Mouse (Mus musculus) ovary, adult 2 months (tissue): ENCODE data around the gene Ccdc57. TPM values are rescaled to one million over a fixed set of nuclear protein-coding genes. Genes with fewer than 3 reads are reported as not detected.

Source experiments
- polyA plus RNA-seq: library from polyadenylated mRNA; depleted of rRNA; stranded (reverse); fragments of >200 nt; gene quantifications from 2 replicates; pipeline ENCODE4 v1.2.3, GENCODE M21; 2012; rRNA removed

The Ccdc57 gene
- polyA plus RNA-seq: 6.1 and 6.7 TPM in 2 replicates

DNA sequence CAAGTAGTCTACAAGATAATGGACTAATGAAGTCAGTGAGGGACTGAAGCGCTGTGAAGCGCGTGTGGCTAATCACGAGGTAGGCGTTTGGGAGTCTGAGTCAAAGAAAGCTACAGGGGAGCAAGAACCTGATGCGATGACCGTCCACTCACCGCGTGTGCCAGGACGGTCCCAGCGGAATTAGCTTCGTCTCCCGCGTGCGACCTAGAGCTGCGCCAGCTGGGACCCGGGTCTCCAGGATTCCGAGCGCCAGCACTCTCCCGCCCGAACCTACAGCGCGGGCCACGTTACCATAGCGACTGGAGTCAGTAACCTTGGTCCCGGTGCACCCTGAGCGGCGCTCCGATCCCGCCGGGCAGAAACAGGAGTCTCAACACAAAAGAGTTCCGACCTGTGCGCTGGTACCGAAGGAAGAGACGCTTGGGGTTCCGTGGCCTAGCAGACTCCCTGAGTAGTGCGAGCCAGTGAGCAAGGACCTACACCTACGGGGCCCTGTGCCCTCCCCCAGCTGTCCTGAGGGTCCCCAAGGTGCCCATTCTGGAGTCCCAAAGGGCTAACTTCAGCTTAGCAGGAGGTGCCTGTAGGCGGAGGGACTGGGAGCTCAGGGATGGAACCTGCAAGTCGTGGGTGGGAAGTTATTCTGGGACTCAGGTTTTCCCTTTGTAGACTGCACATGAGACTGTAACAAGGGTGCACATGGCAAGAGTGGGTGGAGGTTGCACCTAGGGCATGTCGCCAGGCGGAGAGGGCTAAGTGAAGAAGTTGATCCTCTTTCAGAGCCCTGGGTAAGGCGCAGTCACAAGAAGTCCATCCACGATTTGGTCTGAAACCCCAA is at the start of gene Ccdc57:
Gene Ccdc57 (minus strand): TSS at position 309 of the 835 bp plus-strand sequence.

DNA sequence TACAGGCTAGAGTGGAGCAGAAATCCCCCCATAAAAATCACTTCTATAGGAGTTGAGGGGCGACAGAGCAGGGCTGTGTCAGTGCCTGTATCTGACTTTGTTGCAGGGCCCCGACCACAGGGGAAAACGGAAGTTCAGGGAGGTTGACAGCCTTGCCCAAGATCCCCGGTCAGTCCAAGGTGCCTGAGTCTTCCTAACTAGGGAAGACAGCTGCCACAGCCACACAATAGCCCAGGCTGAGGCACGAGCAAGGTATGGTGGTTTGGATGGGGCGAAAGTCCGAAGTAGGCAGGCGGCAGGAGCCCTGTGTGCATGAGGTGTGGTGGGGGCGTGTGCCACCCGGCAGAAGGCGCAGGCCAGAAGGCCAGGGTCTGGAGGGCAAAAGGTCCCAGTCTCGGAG is 15.7 kb upstream of the Ccdc57 start, which contains the start of gene Slc16a3:
Gene Slc16a3 (plus strand): TSS at position 153 of the 400 bp plus-strand sequence.

DNA sequence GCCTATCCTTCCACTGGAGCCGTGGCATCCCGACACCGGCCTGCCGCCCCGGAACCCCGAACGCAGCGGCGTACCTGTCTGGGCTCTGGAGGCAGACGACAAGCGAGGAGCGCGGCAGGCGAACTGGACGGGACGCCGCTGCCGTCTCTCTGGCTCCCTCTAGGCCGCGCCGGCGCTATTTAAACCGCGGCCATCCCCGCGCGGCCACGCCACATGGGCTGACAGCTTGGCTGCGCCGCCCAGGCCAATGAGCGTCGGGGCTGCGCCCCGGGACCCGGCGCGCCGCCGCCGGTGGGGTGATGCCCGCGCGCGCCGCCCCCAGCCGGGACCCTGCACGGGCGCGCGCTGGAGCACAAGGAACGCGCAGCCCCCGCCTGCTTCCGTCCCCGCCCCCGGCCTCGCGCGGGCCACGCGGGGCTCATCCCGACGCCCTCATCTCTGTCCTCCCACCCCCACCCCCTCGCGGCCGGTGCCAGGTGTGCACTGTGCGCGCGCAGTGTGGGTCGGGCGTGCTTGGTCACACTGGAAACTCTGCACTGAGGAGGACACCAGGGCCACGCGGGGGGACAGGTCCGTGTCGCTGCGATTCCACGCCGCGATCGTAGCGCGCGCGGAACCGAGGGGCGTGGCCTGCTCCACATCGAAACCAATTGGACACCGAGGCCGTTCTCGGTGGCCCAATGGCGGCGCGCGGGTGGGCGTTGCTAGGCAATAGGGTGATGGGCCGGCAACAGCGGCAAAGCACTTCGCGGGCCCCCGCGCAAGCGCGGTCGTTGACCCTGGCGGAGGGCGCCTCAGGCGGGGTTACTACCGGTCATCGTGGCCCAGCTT is 108.5 kb downstream of the Ccdc57 start, which contains the start of gene Fasn:
Gene Fasn (minus strand): TSS at position 592 of the 831 bp plus-strand sequence.

DNA sequence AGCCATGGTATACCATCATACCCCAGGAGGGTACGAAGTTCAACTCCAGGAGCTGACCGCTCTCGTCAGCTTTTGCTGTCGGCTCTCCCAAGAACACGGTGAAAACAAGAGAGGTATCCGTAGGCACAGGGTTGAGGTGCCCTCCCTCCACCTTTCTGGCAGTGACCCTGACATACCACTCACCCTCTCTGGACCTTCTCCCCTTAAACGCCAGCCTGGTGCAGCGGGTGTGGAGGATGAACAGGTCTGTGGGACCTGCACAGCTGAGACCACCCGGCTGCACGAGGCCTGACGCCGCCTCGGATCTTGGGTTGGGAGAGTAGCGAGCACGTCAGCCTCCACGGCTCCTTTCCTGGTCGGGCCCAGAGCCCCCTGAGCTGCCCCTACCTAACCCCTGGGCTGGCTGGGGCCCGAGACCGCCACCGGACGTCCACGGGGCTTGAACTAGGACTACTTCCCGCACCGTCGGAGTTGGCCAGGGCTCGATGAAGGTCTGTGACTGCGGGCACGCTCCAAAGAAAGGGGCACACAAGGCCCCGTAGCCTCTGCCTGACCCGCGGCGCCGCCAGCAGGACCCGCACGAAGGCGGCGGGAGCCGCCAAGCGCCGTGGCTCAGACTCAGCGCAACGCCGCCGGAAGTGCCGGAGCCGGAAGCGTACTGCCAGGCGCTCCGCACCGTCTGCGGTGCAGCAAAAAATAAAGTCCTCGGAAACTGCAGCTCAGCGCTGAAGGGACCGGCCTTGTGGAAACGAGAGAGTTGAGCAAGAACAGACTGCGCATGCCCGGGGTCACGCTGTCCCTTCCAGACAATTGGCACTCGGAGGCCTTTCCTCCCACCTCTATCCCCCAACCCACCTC is 136.7 kb downstream of the Ccdc57 start, which contains the start of gene Dus1l:
Gene Dus1l (minus strand): TSS at position 648 of the 858 bp plus-strand sequence.

DNA sequence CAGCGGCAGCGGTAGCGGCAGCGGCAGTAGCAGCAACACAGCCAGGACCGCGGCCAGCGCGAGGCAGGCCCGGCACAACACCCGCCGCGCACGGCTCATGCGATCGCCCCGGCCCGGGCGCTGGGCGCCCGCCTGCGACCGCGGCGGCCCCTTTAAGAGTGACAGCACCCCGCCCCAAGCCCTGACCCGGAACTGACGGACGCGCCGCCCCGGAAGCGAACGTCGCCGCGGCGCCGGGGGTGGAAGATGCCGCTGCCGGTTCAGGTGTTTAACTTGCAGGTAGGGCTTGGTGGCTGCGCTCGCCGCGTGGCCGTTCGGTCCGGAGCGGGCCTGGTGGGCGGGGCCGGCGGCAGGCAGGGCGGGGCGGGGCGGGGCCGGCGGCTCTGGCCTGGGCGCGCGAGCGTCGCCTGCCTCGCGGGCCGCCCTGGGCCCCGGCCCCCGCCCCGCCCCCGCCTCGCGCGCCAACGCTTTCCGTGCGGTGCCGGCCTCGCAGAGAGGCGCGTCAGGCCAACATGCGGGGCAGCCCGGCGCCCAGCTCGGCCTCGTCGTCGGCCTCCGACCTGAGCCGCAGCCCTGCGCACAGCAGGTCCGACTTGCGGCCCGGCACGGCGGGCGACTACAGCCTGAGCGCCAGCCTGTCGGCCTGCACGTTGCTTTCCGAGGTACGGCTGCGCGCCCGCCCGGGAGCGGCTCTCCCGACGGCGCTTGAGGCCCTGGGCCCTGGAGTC is 148.4 kb downstream of the Ccdc57 start, which contains the start of the genes Rfng and Gps1:
Gene Rfng (minus strand): TSS at position 144 of the 728 bp plus-strand sequence.
Gene Gps1 (plus strand): TSS at position 209 of the 728 bp plus-strand sequence.

Other genes with a start within 250 kb of the Ccdc57 start
- 57.2 and 79.0 TPM in 2 replicates for gene Cenpx, start 219.1 kb downstream of the Ccdc57 start, polyA plus RNA-seq
- gene Lrrc45, start 218.9 kb downstream of the Ccdc57 start, polyA plus RNA-seq: 97.4 and 99.6 TPM in 2 replicates
- gene Rac3, start 211.4 kb downstream of the Ccdc57 start, polyA plus RNA-seq: 54.5 and 76.4 TPM in 2 replicates
- 317 and 369 TPM in 2 replicates for gene Dcxr, start 205.6 kb downstream of the Ccdc57 start, polyA plus RNA-seq
- 193 and 267 TPM in 2 replicates for gene Cbr2, start 200.8 kb downstream of the Ccdc57 start, polyA plus RNA-seq
- 0.31 and 7.3 TPM in 2 replicates for gene Hmga1b, start 170.1 kb downstream of the Ccdc57 start, polyA plus RNA-seq
- 74.0 and 77.8 TPM in 2 replicates for gene Rfng, start 148.7 kb downstream of the Ccdc57 start, polyA plus RNA-seq
- gene Gps1, start 148.6 kb downstream of the Ccdc57 start, polyA plus RNA-seq: 283 and 304 TPM in 2 replicates
- 54.8 and 64.2 TPM in 2 replicates for gene Dus1l, start 136.5 kb downstream of the Ccdc57 start, polyA plus RNA-seq
- 1,315 and 1,722 TPM in 2 replicates for gene Fasn, start 108.3 kb downstream of the Ccdc57 start, polyA plus RNA-seq
- 41.9 and 46.1 TPM in 2 replicates for gene Slc16a3, start 15.6 kb upstream of the Ccdc57 start, polyA plus RNA-seq
- 83.9 and 91.8 TPM in 2 replicates for gene Csnk1d, start 58.5 kb upstream of the Ccdc57 start, polyA plus RNA-seq
- gene Cd7, start 106.5 kb upstream of the Ccdc57 start, polyA plus RNA-seq: 5.7 and 9.2 TPM in 2 replicates
- gene Sectm1b, start 130.7 kb upstream of the Ccdc57 start, polyA plus RNA-seq: 2.3 and 2.4 TPM in 2 replicates
- 1.7 and 2.5 TPM in 2 replicates for gene Sectm1a, start 148.3 kb upstream of the Ccdc57 start, polyA plus RNA-seq
- gene Tex19.2, start 185.8 kb upstream of the Ccdc57 start, polyA plus RNA-seq: 0.43 and 0.53 TPM in 2 replicates
- gene Tex19.1, start 213.3 kb upstream of the Ccdc57 start, polyA plus RNA-seq: 1.9 and 2.1 TPM in 2 replicates
- gene Uts2r, start 227.4 kb upstream of the Ccdc57 start, polyA plus RNA-seq: 0.28 TPM in 1 of 2 replicates, not detected in the other